Mouse (Mus musculus) liver, embryonic 11.5 days (tissue): ENCODE results near the gene Fes. TPM values are rescaled to one million over a fixed set of nuclear protein-coding genes. Genes with fewer than 3 reads are reported as not detected.

Experiments
- ATAC-seq: fragments of 200-750 bp; cut with Nextera tagmentation; replicated peaks from 2 replicates; pipeline ENCODE4 v1.8.0; 2017; ENCODE audit warnings: moderate number of reproducible peaks, mild to moderate bottlenecking, moderate TSS enrichment, moderate library complexity; ENCODE audit not compliant: low FRiP score
- DNase-seq: peaks from one replicate; pipeline ENCODE4 v3.0.0-alpha.2; 2017; ENCODE audit warnings: low spot score
- H3K27ac ChIP-seq: fragments of 300-500 bp; sonication (generic); 2 replicates; pipeline ENCODE4 v1.5.1; 2014; ENCODE audit warnings: mild to moderate bottlenecking, low read depth, low read length, control low read depth
- H3K27me3 ChIP-seq: fragments of 300-500 bp; sonication (generic); replicated peaks from 2 replicates; pipeline ENCODE4 v1.6.1; 2014; ENCODE audit warnings: low read length, mixed read lengths; ENCODE audit not compliant: control insufficient read depth, insufficient read depth
- H3K36me3 ChIP-seq: fragments of 300-500 bp; sonication (generic); 2 replicates; pipeline ENCODE4 v1.6.1; 2014; ENCODE audit warnings: mild to moderate bottlenecking, low read length, moderate library complexity, mixed read lengths; ENCODE audit not compliant: control insufficient read depth, insufficient read depth
- H3K4me1 ChIP-seq: fragments of 300-500 bp; sonication (generic); replicated peaks from 2 replicates; pipeline ENCODE4 v1.6.1; 2014; ENCODE audit warnings: low read length, mixed read lengths; ENCODE audit not compliant: control insufficient read depth, insufficient read depth
- H3K4me2 ChIP-seq: fragments of 300-500 bp; sonication (generic); 2 replicates; pipeline ENCODE4 v1.6.1; 2014; ENCODE audit warnings: mild to moderate bottlenecking, control low read depth, moderate library complexity
- H3K4me3 ChIP-seq: fragments of 300-500 bp; sonication (generic); 2 replicates; pipeline ENCODE4 v1.5.1; 2014; ENCODE audit warnings: low read depth, low read length, control low read depth
- H3K9ac ChIP-seq: fragments of 300-500 bp; sonication (generic); 2 replicates; pipeline ENCODE4 v1.6.1; 2014; ENCODE audit warnings: low read depth, low read length, control low read depth
- H3K9me3 ChIP-seq: fragments of 300-500 bp; sonication (generic); 2 replicates; pipeline ENCODE4 v1.6.1; 2016; ENCODE audit warnings: low read length, inconsistent platforms, mixed read lengths; ENCODE audit not compliant: control insufficient read depth
- WGBS: fragments of 180-500 bp; shearing (Covaris S2); extraction: QIAGEN DNeasy Blood & Tissue Kit; methylation state at CpG from one replicate; pipeline ENCODE4 v1.1.7; 2014; 5-methylcytosine and 5-hydroxymethylcytosine counted together
- polyA plus RNA-seq: library from polyadenylated mRNA; unstranded; fragments of >200 nt; fragmentation: Nextera tagmentation; extraction: Ambion mirVana; gene quantifications from 2 replicates; pipeline ENCODE4 v1.2.1, GENCODE M21; 2014

The Fes gene
- polyA plus RNA-seq, 1 experiment from 2014 or later = 16.4 TPM

GRCm38 (mm10) chr7:80340793-80341192, 47.0 kb downstream of the Fes start, which contains the start of gene Unc45a:
Gene Unc45a (minus strand): TSS chr7:80341005.
- Histone ChIP-seq H3K9ac (peak within 1 kb of the TSS; percentile 79), H3K4me1 (peaks cover 24% of the 10 kb centered on the region), H3K36me3 (peaks cover 6% of the 10 kb centered on the region), H3K27me3 (no peaks in the 10 kb centered on the region), H3K27ac (peak within 1 kb of the TSS; percentile 68), H3K4me2 (peak within 1 kb of the TSS; percentile 84), H3K9me3 (no peaks in the 10 kb centered on the region), H3K4me3 (peak within 1 kb of the TSS; percentile 69)
- ATAC-seq (peak; percentile 67), DNase-seq (peak; percentile 74)
- 3% methylated on average over 11 of the region's 11 CpGs for WGBS

GRCm38 (mm10) chr7:80339793-80340628, 47.7 kb downstream of the Fes start:
- Histone ChIP-seq H3K9me3 (no peaks in the 10 kb centered on the region), H3K27me3 (no peaks in the 10 kb centered on the region), H3K27ac (peak overlapping the region; percentile 68), H3K9ac (peak overlapping the region; percentile 79), H3K4me3 (peak overlapping the region; percentile 69), H3K4me1 (peaks cover 24% of the 10 kb centered on the region), H3K36me3 (peaks cover 10% of the 10 kb centered on the region), H3K4me2 (peak overlapping the region; percentile 84)
- ATAC-seq (peak; percentile 96), DNase-seq (peak; percentile 93)
- WGBS = under 1% methylated on average over 45 of the region's 45 CpGs

GRCm38 (mm10) chr7:80339371-80339770, 48.4 kb downstream of the Fes start:
- Histone ChIP-seq H3K36me3 (peaks cover 14% of the 10 kb centered on the region), H3K27ac (no peak overlapping the region), H3K9ac (peak overlapping the region; percentile 62), H3K4me2 (peak overlapping the region; percentile 84), H3K4me1 (peaks cover 24% of the 10 kb centered on the region), H3K27me3 (no peaks in the 10 kb centered on the region), H3K9me3 (no peaks in the 10 kb centered on the region), H3K4me3 (peak overlapping the region; percentile 69)
- ATAC-seq = no peak
- DNase-seq = no peak
- 13% methylated on average over 16 of the region's 17 CpGs for WGBS

- Histone ChIP-seq H3K9me3 (peaks cover 3% of the 10 kb centered on the region; the same call in 1 of the 2 replicates), H3K4me2 (no peak overlapping the region), H3K36me3 (peaks cover 35% of the 10 kb centered on the region), H3K4me3 (no peak overlapping the region), H3K4me1 (peaks cover 14% of the 10 kb centered on the region), H3K9ac (no peak overlapping the region), H3K27ac (no peak overlapping the region), H3K27me3 (no peaks in the 10 kb centered on the region)
- WGBS = 82% methylated on average over 3 of the region's 3 CpGs
- ATAC-seq (no peak), DNase-seq (no peak)
These were observed 50.8 kb downstream of the Fes start for GRCm38 (mm10) chr7:80336932-80337331.

GRCm38 (mm10) chr7:80334848-80335247, 52.9 kb downstream of the Fes start:
- H3K36me3 ChIP-seq = peaks cover 50% of the 10 kb centered on the region
- WGBS = 79% methylated on average over 4 of the region's 4 CpGs
- ATAC-seq = no peak

GRCm38 (mm10) chr7:80331433-80331832, 56.3 kb downstream of the Fes start:
- Histone ChIP-seq H3K9me3 (peaks cover 3% of the 10 kb centered on the region; the same call in 1 of the 2 replicates), H3K27ac (no peak overlapping the region), H3K27me3 (no peaks in the 10 kb centered on the region), H3K4me3 (no peak overlapping the region), H3K9ac (no peak overlapping the region), H3K4me1 (no peaks in the 10 kb centered on the region), H3K36me3 (peaks cover 67% of the 10 kb centered on the region), H3K4me2 (no peak overlapping the region)
- DNase-seq (no peak), ATAC-seq (no peak)
- WGBS = 96% methylated on average over 19 of the region's 19 CpGs

More at GRCm38 (mm10) chr7:80334848-80335247, 52.9 kb downstream of the Fes start:
- DNase-seq = no peak
- Histone ChIP-seq H3K4me2 (no peak overlapping the region), H3K27me3 (no peaks in the 10 kb centered on the region), H3K9ac (no peak overlapping the region), H3K27ac (no peak overlapping the region), H3K4me3 (no peak overlapping the region), H3K4me1 (peaks cover 7% of the 10 kb centered on the region), H3K9me3 (peaks cover 3% of the 10 kb centered on the region; the same call in 1 of the 2 replicates)

GRCm38 (mm10) chr7:80330278-80330677, 57.5 kb downstream of the Fes start:
- Histone ChIP-seq H3K4me1 (no peaks in the 10 kb centered on the region), H3K27me3 (no peaks in the 10 kb centered on the region), H3K9me3 (peaks cover 3% of the 10 kb centered on the region; the same call in 1 of the 2 replicates), H3K9ac (no peak overlapping the region), H3K4me3 (no peak overlapping the region), H3K36me3 (peaks cover 68% of the 10 kb centered on the region), H3K27ac (no peak overlapping the region), H3K4me2 (no peak overlapping the region)
- no peak for ATAC-seq
- DNase-seq = no peak
- WGBS = 91% methylated on average over 8 of the region's 8 CpGs
